Mouse (Mus musculus): ENCODE results near the gene Olfr145. TPM values are rescaled to one million over a fixed set of nuclear protein-coding genes. Genes with fewer than 3 reads are reported as not detected.

Gene Olfr145
- 0.12 TPM in 1 of 2 replicates, not detected in the other for total RNA-seq (2017)

DNA sequence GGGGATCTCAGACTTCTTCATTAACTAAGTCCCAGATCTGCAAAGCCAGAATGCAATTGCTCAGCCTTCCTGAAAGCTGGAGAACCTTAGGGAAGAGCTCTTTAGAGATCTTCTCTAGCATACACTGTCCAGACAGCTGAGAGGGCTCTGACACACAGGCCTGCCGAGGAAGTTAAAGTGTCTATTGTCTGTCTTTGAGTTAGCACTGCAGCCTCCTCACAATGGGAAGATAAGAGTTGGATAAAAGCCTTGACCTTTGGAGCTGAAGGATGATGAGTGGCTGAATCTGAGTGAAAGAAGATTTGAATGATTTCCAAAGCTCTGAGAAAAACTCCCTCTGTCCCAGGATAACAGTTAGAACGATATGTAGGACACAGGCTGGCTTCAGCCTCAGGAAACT, at the start of gene Olfr145:
Olfr145 (plus strand) TSS at position 64 of the 400 bp plus-strand sequence.
- ATAC-seq (ENCODE audit: extremely low read depth, insufficient number of reproducible peaks, low FRiP score, poor library complexity, severe bottlenecking) = no peak

DNA sequence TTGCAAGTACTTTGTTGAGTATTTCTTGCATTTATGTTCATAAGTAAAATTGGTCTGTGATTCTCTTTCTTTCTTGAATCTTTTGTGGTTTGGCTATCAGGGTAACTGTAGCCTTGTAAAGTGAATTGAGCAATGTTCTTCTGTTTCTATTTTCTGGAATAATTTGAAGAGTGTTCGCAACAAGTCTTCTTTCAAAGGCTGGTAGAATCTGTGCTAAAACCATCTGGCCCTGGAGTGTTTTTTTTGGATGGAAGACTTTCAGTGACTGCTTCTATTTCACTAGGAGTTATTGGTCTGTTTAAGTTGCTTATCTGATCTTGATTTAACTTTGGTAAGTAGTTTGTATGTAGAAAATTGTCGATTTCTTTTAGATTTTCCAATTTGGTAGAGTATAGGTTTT, 47.3 kb upstream of the Olfr145 start:
- no peak for ATAC-seq (ENCODE audit: extremely low read depth, insufficient number of reproducible peaks, low FRiP score, poor library complexity, severe bottlenecking)

DNA sequence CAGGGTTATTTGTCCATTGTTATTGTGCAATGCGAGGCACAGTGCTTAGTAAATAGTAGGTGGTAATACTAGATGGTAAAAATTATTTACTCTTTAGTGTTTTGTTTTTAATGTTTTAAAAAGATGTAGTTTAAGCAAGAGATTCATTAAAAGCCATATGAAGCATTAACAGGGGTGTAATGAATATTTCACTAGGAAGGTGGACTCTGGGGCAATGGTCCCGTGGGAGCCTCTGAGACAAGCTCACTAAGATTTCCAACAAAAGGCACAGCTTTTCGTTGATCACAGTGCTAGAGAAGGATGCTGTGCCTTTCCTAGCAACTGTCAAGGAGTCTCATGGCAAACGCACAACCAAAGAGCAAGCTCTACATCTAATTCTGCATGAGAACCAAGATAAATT, 42.6 kb upstream of the Olfr145 start, which contains the start of gene Olfr877:
Olfr877 (plus strand) TSS at position 301 of the 400 bp plus-strand sequence.
- no peak for ATAC-seq (ENCODE audit: extremely low read depth, insufficient number of reproducible peaks, low FRiP score, poor library complexity, severe bottlenecking)

DNA sequence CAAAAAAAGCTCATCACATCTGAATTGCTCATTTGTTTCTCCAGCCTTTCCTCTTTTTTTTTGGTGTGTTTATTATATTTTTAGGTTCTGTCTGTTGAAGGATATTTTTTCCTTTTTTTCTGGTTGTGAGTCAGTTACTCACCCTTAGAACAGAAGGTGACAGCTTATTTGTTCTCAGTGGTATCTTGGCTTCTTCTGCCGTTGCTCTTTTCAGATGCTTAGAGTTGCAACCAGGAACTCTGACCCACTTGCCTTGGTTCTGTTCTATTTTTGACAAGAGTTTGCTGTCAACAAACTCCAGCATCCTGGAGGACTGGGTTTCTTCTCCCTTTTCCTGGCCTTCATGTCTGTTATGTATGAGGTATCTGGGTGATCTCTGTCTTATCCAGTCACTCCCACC, 33.2 kb upstream of the Olfr145 start:
- ATAC-seq (ENCODE audit: extremely low read depth, insufficient number of reproducible peaks, low FRiP score, poor library complexity, severe bottlenecking) = no peak

DNA sequence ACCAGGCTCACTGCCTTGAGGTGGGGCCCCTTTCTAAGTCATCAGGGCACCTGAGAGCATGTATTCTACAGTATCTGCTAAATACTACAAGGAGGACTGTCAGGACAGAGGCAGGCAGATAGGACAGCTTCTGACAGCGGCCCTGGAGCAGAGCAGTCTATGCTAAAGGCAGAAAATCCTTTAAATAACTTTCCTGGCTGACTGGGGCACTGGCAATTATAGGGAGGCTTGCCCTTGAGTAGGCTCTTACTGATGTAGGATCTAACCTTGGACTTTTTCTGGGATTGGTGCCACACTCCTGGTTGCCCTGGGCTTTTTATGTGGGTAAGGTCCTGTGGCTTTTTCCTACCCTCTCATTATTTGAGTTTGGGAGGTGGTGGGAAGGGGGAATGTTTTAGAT, 26.3 kb upstream of the Olfr145 start:
- ATAC-seq (ENCODE audit: extremely low read depth, insufficient number of reproducible peaks, low FRiP score, poor library complexity, severe bottlenecking) = no peak

DNA sequence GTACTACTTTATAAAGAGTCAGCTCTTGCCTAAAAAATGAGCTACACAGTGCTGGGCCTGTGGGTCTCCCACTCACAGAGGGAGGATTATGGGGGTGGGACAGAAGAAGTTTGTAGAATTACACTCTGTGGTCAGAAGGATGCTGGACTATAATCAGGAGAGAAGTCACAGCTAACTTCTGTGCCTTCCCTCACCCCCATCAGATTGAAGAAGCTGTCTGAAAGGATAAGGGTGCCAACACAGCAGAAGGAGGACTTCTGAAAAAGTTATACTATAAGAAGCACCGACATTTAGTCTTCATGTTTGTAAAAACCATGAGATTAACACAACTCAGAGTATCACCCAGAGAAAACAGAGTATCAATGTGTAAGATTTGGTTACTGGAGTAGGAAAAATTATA, 25.4 kb upstream of the Olfr145 start:
- ATAC-seq (ENCODE audit: extremely low read depth, insufficient number of reproducible peaks, low FRiP score, poor library complexity, severe bottlenecking) = no peak

DNA sequence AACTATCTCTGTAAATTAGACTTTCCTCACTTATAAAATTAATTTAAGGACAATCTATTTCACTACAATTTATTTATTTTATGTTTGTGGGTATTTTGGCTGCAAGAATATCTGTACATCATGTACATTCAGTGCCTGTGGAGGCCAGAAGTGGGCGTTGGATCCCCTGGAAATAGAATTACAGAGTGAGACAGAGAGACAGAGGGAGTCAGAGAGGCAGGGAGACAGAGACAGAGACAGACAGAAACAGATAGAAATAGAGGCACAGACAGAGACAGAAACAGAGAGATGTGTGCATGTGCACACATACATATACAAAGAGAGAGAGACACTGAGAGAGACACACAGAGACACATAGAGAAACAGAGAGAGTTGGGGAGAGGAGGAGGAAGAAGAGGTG, 25.0 kb upstream of the Olfr145 start:
- no peak for ATAC-seq (ENCODE audit: extremely low read depth, insufficient number of reproducible peaks, low FRiP score, poor library complexity, severe bottlenecking)

DNA sequence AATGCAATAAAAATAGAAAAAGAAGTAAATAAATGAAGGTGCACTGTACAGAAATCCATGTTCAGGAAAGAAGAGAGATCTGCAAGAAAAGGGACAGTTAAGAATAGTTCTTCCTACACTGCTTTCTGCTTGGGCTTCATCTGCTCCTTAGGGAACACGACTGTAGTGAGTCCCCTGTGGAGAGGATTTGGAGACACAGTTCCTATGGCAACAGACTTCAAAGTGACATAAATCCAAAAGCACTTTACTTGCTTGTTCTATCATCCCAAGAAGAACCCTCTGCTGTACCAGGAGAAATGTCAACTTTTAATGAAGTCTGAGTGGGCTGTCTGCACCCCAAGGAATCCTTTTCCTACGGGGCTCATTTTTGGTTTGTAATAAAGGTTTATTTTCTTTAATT, 5.6 kb upstream of the Olfr145 start:
- ATAC-seq (ENCODE audit: extremely low read depth, insufficient number of reproducible peaks, low FRiP score, poor library complexity, severe bottlenecking) = no peak

DNA sequence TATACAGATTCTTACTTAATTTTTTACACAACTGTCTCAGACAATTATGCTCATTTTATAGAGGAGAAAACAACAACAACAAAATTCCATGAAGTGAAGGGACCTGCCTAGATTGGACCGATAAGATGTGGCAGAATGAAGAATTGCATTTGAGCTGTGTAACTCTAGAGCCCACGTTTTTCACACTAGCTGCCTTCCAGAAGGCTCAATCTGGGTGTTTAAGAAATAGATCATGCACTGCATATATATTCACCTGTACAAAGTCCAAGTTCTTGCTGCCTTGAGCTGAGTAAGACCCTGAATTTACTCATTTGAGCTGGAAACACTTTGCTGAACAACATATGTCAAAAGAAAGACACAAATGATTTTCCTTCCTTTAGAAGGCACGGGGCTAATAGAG, 9.0 kb downstream of the Olfr145 start:
- no peak for ATAC-seq (ENCODE audit: extremely low read depth, insufficient number of reproducible peaks, low FRiP score, poor library complexity, severe bottlenecking)

DNA sequence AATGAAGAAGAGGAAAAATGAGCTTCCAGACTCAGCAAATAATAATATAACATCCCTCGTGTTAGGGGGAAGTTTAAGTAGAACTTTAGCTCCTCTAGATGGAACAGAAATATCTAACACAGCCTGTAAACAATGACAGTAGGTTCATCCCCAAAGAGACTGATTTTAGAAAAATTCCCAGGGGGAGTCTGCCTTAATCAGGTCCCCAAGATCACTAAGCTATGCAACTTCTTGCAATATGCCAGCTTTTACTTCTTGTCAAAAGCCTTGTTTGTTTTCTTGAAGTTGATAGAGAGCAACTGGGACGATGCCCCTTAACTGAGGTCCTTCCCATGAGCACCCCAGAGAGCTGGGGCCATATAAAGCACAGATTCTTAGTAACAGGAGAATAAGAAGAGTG, 21.0 kb downstream of the Olfr145 start, which contains the start of gene Olfr878:
Olfr878 (plus strand) TSS at position 301 of the 400 bp plus-strand sequence.
- ATAC-seq (ENCODE audit: extremely low read depth, insufficient number of reproducible peaks, low FRiP score, poor library complexity, severe bottlenecking) = no peak

DNA sequence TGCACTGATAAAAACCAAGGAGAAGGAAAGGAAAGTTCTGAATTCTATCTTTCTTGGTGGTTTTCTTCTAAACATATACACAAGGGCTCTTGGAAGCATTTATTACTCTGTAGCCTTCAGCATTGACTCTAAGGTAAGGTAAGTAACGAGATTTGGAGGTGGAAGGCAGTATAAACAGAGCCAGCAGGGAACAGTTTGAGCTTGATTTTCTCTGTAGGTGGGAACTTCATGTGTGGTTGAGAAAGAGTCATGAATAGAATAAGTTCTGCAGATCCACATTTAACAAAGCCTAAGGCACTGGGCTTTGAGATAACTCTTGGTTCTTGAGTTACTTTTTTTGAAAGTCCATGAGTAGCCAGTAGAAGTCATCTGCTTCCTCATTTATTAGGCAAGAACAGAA, 21.5 kb downstream of the Olfr145 start:
- ATAC-seq (ENCODE audit: extremely low read depth, insufficient number of reproducible peaks, low FRiP score, poor library complexity, severe bottlenecking) = no peak

DNA sequence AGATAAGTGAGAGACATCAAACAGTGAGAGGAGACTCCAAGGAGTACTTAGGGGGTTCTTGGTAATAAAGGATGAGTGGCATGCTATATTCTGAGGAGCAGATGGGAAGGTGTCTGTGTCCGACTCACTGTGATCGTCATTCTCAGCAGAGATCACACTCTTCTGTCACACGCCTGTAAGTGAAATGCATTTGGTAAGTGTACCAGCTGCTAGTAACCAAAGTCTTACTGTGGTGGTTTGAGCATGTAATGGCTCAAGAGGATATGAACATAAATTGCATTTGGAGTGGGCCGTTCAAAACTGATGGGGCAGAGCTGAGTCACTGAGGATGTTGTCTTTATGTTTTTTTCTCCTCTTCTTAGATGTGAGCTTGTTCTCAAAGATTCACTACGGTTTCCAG, 27.7 kb downstream of the Olfr145 start:
- no peak for ATAC-seq (ENCODE audit: extremely low read depth, insufficient number of reproducible peaks, low FRiP score, poor library complexity, severe bottlenecking)

DNA sequence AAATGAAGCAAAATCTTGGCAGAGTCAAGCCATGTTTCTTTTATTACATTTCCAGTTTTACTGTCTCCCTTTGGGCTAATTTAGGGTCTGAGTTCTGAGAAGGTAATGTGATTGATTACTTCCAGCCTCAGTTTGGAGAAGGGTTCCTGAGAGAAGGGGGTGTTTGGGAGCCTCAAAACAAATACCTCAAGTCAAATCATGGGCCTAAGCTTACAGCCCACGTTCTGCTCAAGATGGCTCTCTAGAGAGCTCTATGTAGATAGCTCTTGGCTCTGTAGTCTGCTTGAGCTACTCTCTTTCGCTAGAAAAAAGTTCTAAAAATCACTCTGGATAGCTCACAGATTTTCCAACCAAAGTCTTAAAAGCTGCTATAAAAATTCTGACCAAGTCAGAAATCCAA, 28.9 kb downstream of the Olfr145 start:
- no peak for ATAC-seq (ENCODE audit: extremely low read depth, insufficient number of reproducible peaks, low FRiP score, poor library complexity, severe bottlenecking)

DNA sequence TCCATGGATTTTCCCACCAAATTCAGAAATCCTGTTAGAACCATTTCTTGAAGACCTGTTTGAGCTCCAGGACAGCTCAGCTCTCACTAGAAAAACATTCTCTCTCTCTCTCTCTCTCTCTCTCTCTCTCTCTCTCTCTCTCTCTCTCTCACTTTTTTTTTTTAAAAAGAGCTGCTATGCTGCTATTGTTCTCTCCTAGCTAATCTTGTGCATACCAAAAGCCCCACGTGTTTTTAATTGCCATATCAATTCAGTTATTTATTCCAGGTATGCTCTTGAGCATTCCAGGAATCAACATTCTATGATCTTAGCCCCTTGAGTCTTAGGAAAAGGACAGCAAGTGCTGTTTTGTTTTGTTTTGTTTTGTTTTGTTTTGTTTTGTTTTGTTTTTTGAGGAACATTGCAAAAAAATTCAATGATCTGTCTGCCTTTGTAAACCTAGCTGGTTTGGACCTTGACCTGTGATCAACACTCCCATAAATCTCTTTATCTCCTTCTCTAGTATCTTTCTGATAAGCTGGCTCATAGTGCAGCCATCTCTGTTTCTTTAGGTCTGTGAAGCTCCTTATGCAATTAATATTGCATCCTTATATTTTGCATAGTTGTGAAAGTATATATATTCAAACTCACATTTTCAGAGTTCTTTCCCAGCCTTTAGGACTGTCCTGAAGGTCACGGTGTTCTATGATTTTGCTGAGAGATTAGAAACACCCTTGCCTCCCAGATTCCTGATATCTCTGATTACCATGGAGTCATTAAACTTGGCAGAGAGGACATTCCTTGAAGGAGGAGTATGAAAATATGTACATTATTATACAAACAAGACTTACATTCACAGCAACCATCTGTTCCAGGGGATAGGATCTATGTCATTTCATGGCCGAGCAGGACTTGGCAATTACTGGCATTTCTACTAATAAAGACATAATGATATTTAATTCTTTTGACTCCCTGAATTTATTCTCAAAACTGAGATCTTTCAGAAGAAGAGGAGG, 29.8 kb downstream of the Olfr145 start:
- ATAC-seq (ENCODE audit: extremely low read depth, insufficient number of reproducible peaks, low FRiP score, poor library complexity, severe bottlenecking) = no peak

DNA sequence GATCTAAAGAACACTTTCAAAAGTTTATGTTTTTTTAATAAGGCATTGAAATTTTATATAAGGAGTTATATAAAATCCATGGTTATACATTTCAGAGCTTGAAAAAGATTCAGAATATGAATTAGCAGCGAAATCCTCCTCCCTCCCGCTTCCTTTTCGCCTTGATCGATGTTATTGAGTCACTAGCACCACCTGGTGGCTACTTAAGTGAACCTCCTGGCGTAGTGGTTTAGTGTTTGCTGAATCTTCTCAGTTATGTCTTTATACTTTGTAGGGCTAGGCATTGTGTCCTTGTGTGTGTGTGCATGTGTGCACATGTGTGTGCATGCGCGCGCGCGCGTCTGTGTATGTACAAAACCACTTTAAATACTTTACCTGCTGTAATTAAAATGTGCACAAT, 36.0 kb downstream of the Olfr145 start:
- ATAC-seq (ENCODE audit: extremely low read depth, insufficient number of reproducible peaks, low FRiP score, poor library complexity, severe bottlenecking) = no peak

DNA sequence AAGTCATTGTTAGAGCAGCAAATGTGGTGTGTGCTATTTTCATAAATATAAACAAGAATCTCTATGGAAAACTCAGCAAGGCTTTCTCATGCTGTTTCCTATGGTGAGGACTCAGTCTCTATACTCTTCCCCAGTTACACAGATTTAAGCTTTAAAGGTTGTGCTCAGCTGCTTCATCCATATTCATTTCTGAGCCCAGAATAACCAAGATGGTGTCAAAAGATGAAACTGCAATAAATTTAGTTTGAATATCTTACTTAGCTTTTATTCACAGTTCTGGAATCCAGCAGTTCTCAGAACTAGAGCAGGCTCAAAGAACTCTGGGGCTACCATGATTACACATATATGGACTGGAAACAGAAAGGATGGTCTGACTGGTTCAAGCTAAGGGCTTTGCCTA, 37.6 kb downstream of the Olfr145 start:
- ATAC-seq (ENCODE audit: extremely low read depth, insufficient number of reproducible peaks, low FRiP score, poor library complexity, severe bottlenecking) = no peak

DNA sequence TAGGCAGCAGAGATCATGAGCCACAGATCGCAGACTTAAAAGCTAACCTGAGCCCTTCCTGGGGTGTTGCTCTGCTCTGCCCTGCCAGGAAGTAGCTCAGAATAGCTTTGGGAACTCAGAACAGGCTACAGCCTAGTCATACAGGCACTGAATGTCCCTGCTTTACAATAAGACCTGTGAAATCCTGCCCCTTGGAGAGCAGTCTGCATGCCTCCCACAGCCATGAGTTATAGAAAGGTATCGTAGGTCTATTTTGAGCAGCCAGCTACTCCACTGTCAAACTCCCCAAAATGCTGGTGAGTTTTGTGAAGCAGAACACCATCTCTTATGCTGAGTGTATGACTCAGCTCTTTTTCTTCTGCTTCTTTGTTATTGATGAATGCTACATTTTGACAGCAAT, 44.6 kb downstream of the Olfr145 start:
- ATAC-seq (ENCODE audit: extremely low read depth, insufficient number of reproducible peaks, low FRiP score, poor library complexity, severe bottlenecking) = no peak
